Mouse (Mus musculus) liver, postnatal 0 days (tissue): Measurements from ENCODE around the gene Med14. TPM values are rescaled to one million over a fixed set of nuclear protein-coding genes. Genes with fewer than 3 reads are reported as not detected.

Experiments
- ATAC-seq: fragments of 200-750 bp; cut with Nextera tagmentation; 2 replicates; pipeline ENCODE4 v1.8.0; 2017; ENCODE audit warnings: mild to moderate bottlenecking, moderate library complexity
- DNase-seq: peaks from one replicate; pipeline ENCODE4 v3.0.0-alpha.2; 2016
- H3K27ac ChIP-seq: fragments of 300-500 bp; sonication (generic); 2 replicates; pipeline ENCODE4 v1.5.1; 2014; ENCODE audit warnings: antibody characterized with exemption, moderate library complexity, mild to moderate bottlenecking, low read depth
- H3K27me3 ChIP-seq: fragments of 300-500 bp; sonication (generic); 2 replicates; pipeline ENCODE4 v1.6.1; 2014; ENCODE audit warnings: low read length, control low read depth, mixed read lengths; ENCODE audit not compliant: insufficient read depth
- H3K36me3 ChIP-seq: fragments of 300-500 bp; sonication (generic); replicated peaks from 2 replicates; pipeline ENCODE4 v1.6.1; 2014; ENCODE audit warnings: mild to moderate bottlenecking, control low read depth, low read length, moderate library complexity, mixed read lengths; ENCODE audit not compliant: insufficient read depth
- H3K4me1 ChIP-seq: fragments of 300-500 bp; sonication (generic); 2 replicates; pipeline ENCODE4 v1.6.1; 2014; ENCODE audit warnings: antibody characterized with exemption, mild to moderate bottlenecking, control low read depth; ENCODE audit not compliant: insufficient read depth
- H3K4me2 ChIP-seq: fragments of 300-500 bp; sonication (generic); 2 replicates; pipeline ENCODE4 v1.6.1; 2014; ENCODE audit warnings: low read depth, mild to moderate bottlenecking, low read length, moderate library complexity, mixed read lengths
- H3K4me3 ChIP-seq: fragments of 300-500 bp; sonication (generic); 2 replicates; pipeline ENCODE4 v1.5.1; 2014; ENCODE audit warnings: low read depth, low read length
- H3K9ac ChIP-seq: fragments of 300-500 bp; sonication (generic); replicated peaks from 2 replicates; pipeline ENCODE4 v1.6.1; 2014; ENCODE audit warnings: mild to moderate bottlenecking, moderate library complexity
- H3K9me3 ChIP-seq: fragments of 300-500 bp; sonication (generic); 2 replicates; pipeline ENCODE4 v1.6.1; 2016; ENCODE audit warnings: mild to moderate bottlenecking, control low read depth, low read length, mixed read lengths
- CTCF ChIP-seq: sonication (generic); IDR thresholded peaks from 2 replicates; pipeline ENCODE4 v1.5.1; 2016; ENCODE audit warnings: antibody characterized with exemption, low read depth
- EP300 ChIP-seq: IDR thresholded peaks from 2 replicates; pipeline ENCODE4 v1.6.1; 2016; ENCODE audit warnings: antibody characterized with exemption, low read depth, mild to moderate bottlenecking
- WGBS: fragments of 180-500 bp; shearing (Covaris S2); extraction: QIAGEN DNeasy Blood & Tissue Kit; methylation state at CpG from one replicate; pipeline ENCODE4 v1.1.7; 2014; ENCODE audit not compliant: insufficient replicate concordance; 5-methylcytosine and 5-hydroxymethylcytosine counted together
- polyA plus RNA-seq: library from polyadenylated mRNA; unstranded; fragments of >200 nt; fragmentation: Nextera tagmentation; extraction: Ambion mirVana; gene quantifications from 2 replicates; pipeline ENCODE4 v1.2.1, GENCODE M21; 2015

Gene Med14
- 3.4 and 3.6 TPM in 2 replicates for polyA plus RNA-seq

DNA sequence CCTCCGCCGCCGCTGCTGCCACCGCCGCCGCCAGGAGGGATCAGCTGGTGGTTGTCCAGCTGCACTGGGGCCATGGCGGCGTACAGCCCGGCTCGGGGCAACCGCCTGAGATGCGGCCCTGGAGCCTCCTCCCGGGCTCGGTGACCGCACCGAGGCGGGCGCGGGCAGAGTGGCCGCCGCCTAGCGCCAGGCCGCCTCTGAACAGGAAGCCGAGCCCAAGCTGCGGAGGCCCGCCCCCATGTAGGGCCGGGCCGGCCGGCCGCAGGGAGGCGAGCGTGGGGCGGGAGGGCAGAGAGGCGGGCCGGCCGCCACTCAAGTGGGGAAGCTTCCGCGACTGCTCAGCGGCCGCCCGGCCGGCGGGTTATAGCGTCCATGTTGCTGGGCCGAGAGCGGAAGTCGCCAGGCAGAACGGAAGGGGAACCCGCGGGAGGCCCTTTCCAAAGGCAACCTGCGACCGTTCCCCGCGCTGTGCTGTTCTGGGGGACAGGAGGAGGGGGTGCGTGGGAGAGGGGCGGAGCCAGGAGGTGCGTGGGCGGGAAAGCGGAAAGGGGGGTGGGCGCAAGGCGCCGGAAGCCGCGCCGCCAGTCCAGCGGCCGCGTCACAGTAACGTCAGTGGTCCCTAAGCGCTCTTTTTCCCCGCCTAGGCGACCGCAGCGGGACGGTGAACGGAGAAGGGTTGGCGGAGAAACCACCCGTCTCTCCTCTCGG is at the start of gene Med14:
Med14 (minus strand) TSS at position 448 of the 708 bp plus-strand sequence.
- peak within 1 kb of the TSS; percentile 78 for H3K9ac ChIP-seq
- H3K9me3 ChIP-seq, result no peaks in the 10 kb centered on the region
- TF ChIP-seq CTCF (peak; percentile 39), EP300 (no peak)
- H3K4me1 ChIP-seq, result no peaks in the 10 kb centered on the region
- WGBS, result 12% methylated on average over 28 of the region's 79 CpGs
- H3K4me2 ChIP-seq, result peak within 1 kb of the TSS; percentile 75
- H3K27me3 ChIP-seq, result no peaks in the 10 kb centered on the region
- H3K27ac ChIP-seq, result peak within 1 kb of the TSS; percentile 96
- H3K36me3 ChIP-seq, result no peaks in the 10 kb centered on the region
- ATAC-seq, result peak; percentile 96
- H3K4me3 ChIP-seq, result peak within 1 kb of the TSS; percentile 68
- peak; percentile 86 for DNase-seq

DNA sequence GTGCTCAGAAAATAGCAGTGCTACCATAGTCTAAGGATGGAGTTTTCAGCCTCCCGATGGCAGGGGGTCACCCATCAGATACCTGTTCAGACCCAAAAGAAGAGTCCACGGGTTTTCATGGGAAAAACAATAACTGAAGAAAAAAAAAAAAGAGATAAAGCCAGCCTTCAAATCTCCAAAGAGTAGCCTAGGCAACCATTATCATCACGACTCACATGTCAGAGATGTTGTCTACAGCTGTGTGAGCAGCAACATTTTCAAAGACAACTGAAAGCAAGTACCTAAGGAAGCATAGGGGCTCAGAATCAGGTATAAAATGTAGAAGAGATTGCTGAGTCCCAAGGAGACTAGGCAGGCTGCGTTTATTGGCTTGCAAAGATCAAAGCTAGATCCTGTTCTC is 38.7 kb upstream of the Med14 start:
- Histone ChIP-seq H3K4me1 (no peaks in the 10 kb centered on the region), H3K9me3 (no peaks in the 10 kb centered on the region), H3K27me3 (no peaks in the 10 kb centered on the region), H3K4me2 (no peak overlapping the region), H3K27ac (no peak overlapping the region), H3K9ac (no peak overlapping the region), H3K36me3 (no peaks in the 10 kb centered on the region), H3K4me3 (no peak overlapping the region)
- WGBS, result 61% methylated on average over 4 of the region's 4 CpGs
- ATAC-seq (no peak), DNase-seq (no peak)
- TF ChIP-seq EP300, result no peak
- no peak for TF ChIP-seq CTCF

DNA sequence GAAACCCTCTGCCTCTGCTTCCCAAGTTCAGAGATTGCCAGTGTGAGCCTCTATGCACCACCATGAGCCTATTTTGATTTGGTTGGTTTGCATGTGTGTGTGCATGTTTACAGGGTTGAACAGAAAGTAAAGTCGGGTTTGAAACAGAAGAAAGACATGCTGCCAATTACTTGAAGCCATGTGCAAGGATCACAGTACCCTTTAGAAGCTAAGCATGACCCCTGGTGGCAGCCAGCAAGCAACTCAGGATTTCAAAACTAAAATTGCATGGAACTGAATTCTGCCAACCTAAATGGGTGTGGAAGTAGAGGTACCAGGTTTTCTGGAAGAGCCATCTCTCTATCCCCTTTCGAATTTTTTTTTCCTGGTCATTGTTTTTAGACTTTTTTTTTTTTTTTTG is 33.0 kb upstream of the Med14 start:
- TF ChIP-seq EP300 (no peak), CTCF (peak; percentile 58)
- Histone ChIP-seq H3K4me1 (no peaks in the 10 kb centered on the region), H3K27ac (no peak overlapping the region), H3K9ac (no peak overlapping the region), H3K4me2 (no peak overlapping the region), H3K9me3 (no peaks in the 10 kb centered on the region), H3K4me3 (no peak overlapping the region), H3K36me3 (no peaks in the 10 kb centered on the region), H3K27me3 (no peaks in the 10 kb centered on the region)
- 45% methylated on average over 2 of the region's 2 CpGs for WGBS
- no peak for ATAC-seq
- DNase-seq, result peak; percentile 14

DNA sequence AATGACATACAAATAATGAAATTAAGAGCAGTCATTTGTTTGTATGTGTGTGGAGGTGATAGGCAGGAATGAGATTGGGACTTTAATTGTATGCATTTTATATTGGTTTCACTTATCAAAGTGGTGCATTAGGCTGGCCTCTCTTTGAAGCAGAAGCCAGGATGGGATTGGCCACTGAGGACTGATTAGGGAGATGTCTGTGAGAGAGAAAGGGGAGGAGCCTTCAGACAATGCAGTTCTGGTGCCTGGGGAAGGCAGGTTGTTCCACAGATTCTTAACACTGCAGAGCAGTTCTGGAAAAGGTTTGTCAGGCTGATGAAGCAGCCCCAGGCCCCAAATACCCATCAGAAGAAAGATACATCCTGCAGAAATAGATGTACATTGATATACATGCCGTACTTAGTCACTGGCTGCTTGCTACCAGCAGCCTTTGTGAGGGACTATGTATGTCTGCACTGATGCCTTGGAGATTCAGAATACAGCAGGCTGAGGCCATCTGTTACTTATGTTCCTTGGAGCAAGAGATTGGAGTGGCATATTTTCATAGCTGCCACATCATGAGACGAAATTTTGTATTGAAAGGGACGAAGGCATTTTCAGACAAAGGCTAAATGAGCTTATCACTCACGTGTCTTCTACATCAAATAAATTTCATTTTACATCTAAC is 29.9 kb upstream of the Med14 start:
- no peaks in the 10 kb centered on the region for H3K36me3 ChIP-seq
- no peaks in the 10 kb centered on the region for H3K9me3 ChIP-seq
- H3K4me1 ChIP-seq, result no peaks in the 10 kb centered on the region
- H3K9ac ChIP-seq, result no peak overlapping the region
- WGBS, result 70% methylated on average over 4 of the region's 4 CpGs
- no peaks in the 10 kb centered on the region for H3K27me3 ChIP-seq
- H3K4me3 ChIP-seq, result no peak overlapping the region
- H3K27ac ChIP-seq, result no peak overlapping the region
- ATAC-seq, result no peak
- no peak overlapping the region for H3K4me2 ChIP-seq
- DNase-seq, result no peak
- TF ChIP-seq CTCF, result no peak
- no peak for TF ChIP-seq EP300

DNA sequence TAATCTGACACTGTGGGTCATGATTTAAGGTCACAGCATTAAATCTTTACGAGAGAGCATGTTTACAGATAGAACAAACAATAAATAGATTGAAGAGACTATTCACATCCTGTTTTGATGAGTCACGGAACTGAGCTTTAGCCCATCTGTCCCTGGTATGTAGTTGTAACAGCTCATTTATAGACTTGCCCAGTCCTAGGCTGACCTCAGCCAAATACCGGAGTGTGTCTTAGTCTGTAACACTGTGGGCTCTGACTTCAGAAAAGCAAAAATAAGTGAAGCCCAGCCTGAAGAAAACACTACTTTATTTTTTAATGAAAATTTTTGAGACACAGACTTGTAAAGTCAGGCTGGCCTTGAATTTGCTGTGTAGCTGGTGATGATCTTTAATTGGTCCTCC is 11.4 kb upstream of the Med14 start:
- no peak overlapping the region for H3K9ac ChIP-seq
- H3K4me3 ChIP-seq, result no peak overlapping the region
- no peak overlapping the region for H3K27ac ChIP-seq
- H3K4me2 ChIP-seq, result no peak overlapping the region
- H3K36me3 ChIP-seq, result no peaks in the 10 kb centered on the region
- no peaks in the 10 kb centered on the region for H3K9me3 ChIP-seq
- TF ChIP-seq EP300, result no peak
- no peak for TF ChIP-seq CTCF
- H3K4me1 ChIP-seq, result no peaks in the 10 kb centered on the region
- no peaks in the 10 kb centered on the region for H3K27me3 ChIP-seq
- ATAC-seq (no peak), DNase-seq (no peak)
- 63% methylated on average over 3 of the region's 3 CpGs for WGBS

DNA sequence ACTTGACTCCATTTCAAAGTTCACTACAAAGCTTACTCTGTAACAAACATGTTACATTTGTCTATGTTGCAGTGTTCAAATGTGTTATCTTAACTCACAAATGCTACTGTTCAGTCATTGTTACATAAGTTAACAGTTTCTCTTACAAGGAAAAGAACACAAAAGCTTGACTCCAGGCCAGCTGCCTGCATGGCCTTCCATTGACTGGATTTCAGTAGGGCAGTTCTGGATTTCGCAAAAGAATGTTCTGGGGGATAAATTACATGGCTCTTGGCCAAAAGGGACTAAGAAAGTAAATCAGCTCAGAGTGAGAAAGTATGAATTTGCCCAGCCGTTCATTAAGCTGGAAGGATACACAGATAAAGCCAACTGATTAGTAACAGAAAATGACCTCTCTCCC is 9.7 kb upstream of the Med14 start:
- Histone ChIP-seq H3K27me3 (no peaks in the 10 kb centered on the region), H3K36me3 (no peaks in the 10 kb centered on the region), H3K4me2 (no peak overlapping the region), H3K27ac (no peak overlapping the region), H3K9ac (no peak overlapping the region), H3K4me3 (no peak overlapping the region), H3K4me1 (0 out of 2 replicates have a peak, but pooled peaks cover 3% of the 10 kb centered on the region), H3K9me3 (no peaks in the 10 kb centered on the region)
- no peak for TF ChIP-seq EP300
- no peak for TF ChIP-seq CTCF
- WGBS, result 44% methylated on average over 2 of the region's 2 CpGs
- no peak for ATAC-seq
- no peak for DNase-seq
